Mouse (Mus musculus): ENCODE data around the gene Sos2.

Gene Sos2

GRCm38 (mm10) chr12:69681566-69682061 lies at the start of gene Sos2:
TSS of gene Sos2 (minus strand) at chr12:69681852.
- in situ Hi-C loops (cut with MboI; ENCODE audit: unreplicated experiment in 2 of 2), result no loop called here

- in situ Hi-C loops (cut with MboI; ENCODE audit: unreplicated experiment in 2 of 2), result loop anchor here in 1 of 2 experiments (5.0 to 10.0 kb wide), 4 partner anchors 327 to 724 kb away; partner anchors contain the start of genes Pygl and Tmx1
Measured at GRCm38 (mm10) chr12:69730306-69730705, 48.7 kb upstream of the Sos2 start.

DNA sequence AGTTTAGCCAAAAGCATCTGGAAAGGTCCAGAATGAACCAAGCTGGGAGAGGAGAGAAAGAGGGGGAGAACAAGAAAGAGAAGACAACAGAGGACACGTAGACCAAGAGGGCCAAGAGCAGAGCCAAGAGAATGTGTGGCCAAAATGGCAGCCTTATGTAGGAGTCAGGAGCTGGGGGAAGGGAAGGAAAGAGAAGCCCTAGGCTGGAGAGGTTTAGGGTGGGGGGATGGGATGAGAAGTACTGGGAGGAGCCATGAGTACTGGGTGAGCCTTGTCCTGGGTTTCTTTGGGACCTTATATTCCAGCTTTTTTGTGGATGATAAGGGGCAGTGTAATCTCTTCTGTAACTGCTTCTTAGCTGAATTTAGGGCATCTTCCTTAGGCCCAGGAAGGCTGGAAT lies 47.6 kb upstream of the Sos2 start:
- in situ Hi-C loops (cut with MboI; ENCODE audit: unreplicated experiment in 2 of 2), result no loop called here

DNA sequence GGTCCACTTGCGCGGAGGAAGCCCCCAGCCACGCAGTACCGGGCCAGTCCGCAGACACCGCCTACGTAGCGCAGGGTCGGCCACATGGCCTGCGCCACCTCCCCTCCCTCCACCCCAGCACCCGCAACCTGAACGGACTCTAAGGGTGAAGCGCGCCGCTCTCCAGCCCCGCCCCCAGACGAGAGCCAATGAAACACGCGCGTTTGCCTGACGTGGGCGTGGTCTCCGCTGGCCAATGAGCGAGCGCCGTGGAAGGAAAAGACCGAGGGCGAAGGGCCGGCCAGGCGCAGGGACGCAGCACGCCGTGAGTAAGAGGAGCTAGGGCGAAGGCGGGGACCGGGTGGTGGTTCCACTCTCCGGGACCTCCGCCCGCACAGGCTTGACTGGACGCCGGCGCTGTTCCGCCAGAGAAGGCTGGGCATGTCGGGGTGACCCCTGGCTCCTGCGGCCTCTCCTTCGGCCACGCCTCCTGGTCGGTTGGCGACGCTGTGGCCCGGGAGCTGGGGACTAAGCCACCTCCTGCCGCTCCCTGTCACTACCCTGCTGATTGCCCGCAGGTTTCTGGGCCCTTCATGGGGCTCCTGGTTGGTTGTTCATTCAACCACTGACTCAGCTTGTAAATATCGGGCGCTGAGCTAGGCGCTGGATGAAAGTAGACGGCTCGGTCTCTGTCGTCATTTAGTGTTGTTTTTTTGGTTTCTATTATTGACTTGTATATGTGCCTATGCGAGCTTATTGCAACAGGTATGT lies 43.2 kb upstream of the Sos2 start, which contains the start of the genes L2hgdh and Atp5s:
L2hgdh (minus strand) TSS at position 163 of the 750 bp plus-strand sequence.
Atp5s (plus strand) TSS at position 240 of the 750 bp plus-strand sequence.
- in situ Hi-C loops (cut with MboI; ENCODE audit: unreplicated experiment in 2 of 2), result no loop called here

DNA sequence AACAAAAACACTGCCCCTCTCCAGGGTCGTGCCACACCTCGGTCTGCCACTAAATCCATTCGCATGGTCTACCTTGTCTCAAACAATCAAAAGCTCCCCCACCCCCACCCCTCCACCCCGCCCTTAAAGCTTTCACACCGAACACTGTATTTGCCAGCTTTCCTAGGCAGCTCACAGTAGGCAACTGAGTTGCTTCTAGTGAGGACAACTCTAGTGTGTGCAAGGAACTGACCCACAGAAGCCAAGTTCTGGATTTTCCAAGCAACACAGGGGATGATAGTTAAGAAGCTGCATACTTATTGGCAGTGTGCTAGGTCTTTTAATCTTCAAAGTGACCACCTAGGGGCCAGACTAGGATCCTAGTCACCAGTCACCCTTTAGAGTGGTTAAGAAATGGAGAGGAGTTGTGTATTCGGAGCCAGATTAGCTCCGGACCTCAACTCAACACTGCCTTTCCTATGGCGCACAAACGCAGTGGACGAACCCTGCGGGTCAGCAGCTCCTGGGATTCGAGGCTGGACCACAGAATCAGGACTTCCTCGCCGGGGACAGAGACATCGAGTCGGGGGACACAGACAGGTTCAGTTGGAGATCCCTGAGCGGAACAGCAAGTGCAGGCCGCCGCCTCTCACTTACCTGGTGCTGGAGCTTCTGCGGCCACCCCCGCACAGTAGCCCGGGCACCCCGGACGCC lies 42.5 kb upstream of the Sos2 start:
- in situ Hi-C loops (cut with MboI; ENCODE audit: unreplicated experiment in 2 of 2), result no loop called here

GRCm38 (mm10) chr12:69723376-69723775 lies 41.7 kb upstream of the Sos2 start:
- in situ Hi-C loops (cut with MboI; ENCODE audit: unreplicated experiment in 2 of 2), result no loop called here

DNA sequence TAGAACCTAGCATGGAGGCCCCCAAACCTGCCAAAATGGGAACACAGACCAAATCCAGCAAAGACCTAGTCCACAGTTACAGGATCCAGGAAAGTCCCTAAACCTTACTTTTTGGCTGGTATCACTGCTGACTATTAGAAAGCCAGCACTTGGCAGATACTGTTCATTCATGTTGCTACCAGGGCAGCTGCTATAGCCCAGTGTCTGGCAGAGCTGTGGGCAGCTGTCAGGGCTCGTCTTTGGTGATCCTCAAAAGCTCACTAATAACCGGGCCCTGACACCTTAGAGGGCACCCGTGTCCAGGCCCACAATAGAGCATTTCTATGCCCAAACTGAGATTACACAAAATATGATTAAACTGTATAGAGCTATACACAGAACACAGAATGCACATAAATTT lies 41.2 kb upstream of the Sos2 start:
- in situ Hi-C loops (cut with MboI; ENCODE audit: unreplicated experiment in 2 of 2), result no loop called here

GRCm38 (mm10) chr12:69713628-69714027 lies 32.0 kb upstream of the Sos2 start:
- in situ Hi-C loops (cut with MboI; ENCODE audit: unreplicated experiment in 2 of 2), result no loop called here

- in situ Hi-C loops (cut with MboI; ENCODE audit: unreplicated experiment in 2 of 2), result no loop called here
Measured at GRCm38 (mm10) chr12:69704799-69705458, 23.3 kb upstream of the Sos2 start.

- in situ Hi-C loops (cut with MboI; ENCODE audit: unreplicated experiment in 2 of 2), result loop anchor here in 1 of 2 experiments (10.0 kb wide), 3 partner anchors 104 to 484 kb away; partner anchors contain the start of gene Nemf
Measured at GRCm38 (mm10) chr12:69698352-69698751, 16.7 kb upstream of the Sos2 start.

- in situ Hi-C loops (cut with MboI; ENCODE audit: unreplicated experiment in 2 of 2), result loop anchor here in 1 of 2 experiments (10.0 kb wide), 3 partner anchors 102 to 482 kb away; partner anchors contain the start of gene Nemf
Measured at GRCm38 (mm10) chr12:69696746-69697145, 15.1 kb upstream of the Sos2 start.

- in situ Hi-C loops (cut with MboI; ENCODE audit: unreplicated experiment in 2 of 2), result loop anchor here (5.0 to 10.0 kb wide), 6 partner anchors 99 to 561 kb away; partner anchors contain the start of gene Nemf (in 2 of the 2)
Measured at GRCm38 (mm10) chr12:69693471-69693870, 11.8 kb upstream of the Sos2 start.

GRCm38 (mm10) chr12:69690714-69691113 lies 9.1 kb upstream of the Sos2 start:
- in situ Hi-C loops (cut with MboI; ENCODE audit: unreplicated experiment in 2 of 2), result loop anchor here (5.0 to 10.0 kb wide), 6 partner anchors 96 to 558 kb away; partner anchors contain the start of gene Nemf (in 2 of the 2)

DNA sequence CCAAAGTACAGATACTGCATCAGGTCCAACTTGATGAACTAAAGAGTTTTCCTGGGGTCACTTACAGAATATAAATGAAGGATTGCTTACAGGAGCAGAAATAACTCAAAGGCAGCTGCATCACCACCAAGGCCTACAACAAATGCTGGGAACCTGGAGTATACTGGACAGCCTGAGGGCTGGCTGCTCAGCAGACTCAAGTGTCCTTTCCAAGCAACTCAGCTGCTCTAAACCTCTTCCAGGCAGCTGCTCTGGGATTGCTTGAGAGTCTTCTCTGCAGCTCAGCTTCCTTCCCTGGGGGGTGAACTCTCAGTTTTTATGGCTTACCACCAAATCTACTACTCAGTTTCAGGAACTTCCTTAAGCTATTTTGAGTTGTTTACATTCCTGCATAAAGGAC lies 7.4 kb upstream of the Sos2 start:
- in situ Hi-C loops (cut with MboI; ENCODE audit: unreplicated experiment in 2 of 2), result no loop called here

GRCm38 (mm10) chr12:69688368-69688767 lies 6.7 kb upstream of the Sos2 start:
- in situ Hi-C loops (cut with MboI; ENCODE audit: unreplicated experiment in 2 of 2), result no loop called here

GRCm38 (mm10) chr12:69683537-69683936 lies 1.9 kb upstream of the Sos2 start:
- in situ Hi-C loops (cut with MboI; ENCODE audit: unreplicated experiment in 2 of 2), result no loop called here

GRCm38 (mm10) chr12:69682788-69683419 lies 1.3 kb upstream of the Sos2 start:
- in situ Hi-C loops (cut with MboI; ENCODE audit: unreplicated experiment in 2 of 2), result no loop called here

GRCm38 (mm10) chr12:69682065-69682787 lies 574 bp upstream of the Sos2 start:
- in situ Hi-C loops (cut with MboI; ENCODE audit: unreplicated experiment in 2 of 2), result no loop called here
